Mouse (Mus musculus) forebrain, embryonic 12.5 days (tissue): ENCODE results near the gene Syn3. TPM values are rescaled to one million over a fixed set of nuclear protein-coding genes. Genes with fewer than 3 reads are reported as not detected.

Experiments
- ATAC-seq: fragments of 200-750 bp; cut with Nextera tagmentation; 2 replicates; pipeline ENCODE4 v1.8.0; 2017; ENCODE audit warnings: moderate TSS enrichment; ENCODE audit not compliant: low FRiP score
- H3K27ac ChIP-seq: fragments of 300-500 bp; sonication (generic); 2 replicates; pipeline ENCODE4 v1.5.1; 2016; ENCODE audit warnings: mild to moderate bottlenecking
- H3K27me3 ChIP-seq: fragments of 300-500 bp; sonication (generic); 2 replicates; pipeline ENCODE4 v1.6.1; 2016; ENCODE audit warnings: mild to moderate bottlenecking
- H3K36me3 ChIP-seq: fragments of 300-500 bp; sonication (generic); replicated peaks from 2 replicates; pipeline ENCODE4 v1.6.1; 2016; ENCODE audit warnings: mild to moderate bottlenecking
- H3K4me1 ChIP-seq: fragments of 300-500 bp; sonication (generic); 2 replicates; pipeline ENCODE4 v1.6.1; 2016
- H3K4me2 ChIP-seq: fragments of 300-500 bp; sonication (generic); 2 replicates; pipeline ENCODE4 v1.6.1; 2016; ENCODE audit warnings: mild to moderate bottlenecking, moderate library complexity
- H3K4me3 ChIP-seq: fragments of 300-500 bp; sonication (generic); replicated peaks from 2 replicates; pipeline ENCODE4 v1.5.1; 2016; ENCODE audit warnings: mild to moderate bottlenecking
- H3K9ac ChIP-seq: fragments of 300-500 bp; sonication (generic); 2 replicates; pipeline ENCODE4 v1.6.1; 2016; ENCODE audit warnings: mild to moderate bottlenecking
- H3K9me3 ChIP-seq: fragments of 300-500 bp; sonication (generic); 2 replicates; pipeline ENCODE4 v1.6.1; 2016
- WGBS: fragments of 180-500 bp; shearing (Covaris S2); methylation state at CpG from one replicate; pipeline ENCODE4 v1.1.7; 2016; 5-methylcytosine and 5-hydroxymethylcytosine counted together
- polyA plus RNA-seq: library from polyadenylated mRNA; unstranded; fragments of >200 nt; fragmentation: Nextera tagmentation; extraction: Ambion mirVana; gene quantifications from 2 replicates; pipeline ENCODE4 v1.2.1, GENCODE M21; 2016

Syn3 gene
- polyA plus RNA-seq, 1 experiment from 2014 or later: 9.2 TPM

GRCm38 (mm10) chr10:86158198-86158899 lies 340.3 kb downstream of the Syn3 start:
- no peak overlapping the region for H3K27ac ChIP-seq
- H3K36me3 ChIP-seq: no peaks in the 10 kb centered on the region
- no peaks in the 10 kb centered on the region for H3K9me3 ChIP-seq
- H3K27me3 ChIP-seq: no peaks in the 10 kb centered on the region
- no peak overlapping the region for H3K4me2 ChIP-seq
- 84% methylated on average over 8 of the region's 8 CpGs for WGBS
- no peaks in the 10 kb centered on the region for H3K4me1 ChIP-seq
- no peak overlapping the region for H3K4me3 ChIP-seq
- no peak for ATAC-seq
- no peak overlapping the region for H3K9ac ChIP-seq

GRCm38 (mm10) chr10:86155344-86155743 lies 343.4 kb downstream of the Syn3 start:
- Histone ChIP-seq H3K4me3 (no peak overlapping the region), H3K4me1 (no peaks in the 10 kb centered on the region), H3K27ac (no peak overlapping the region), H3K27me3 (no peaks in the 10 kb centered on the region), H3K4me2 (no peak overlapping the region), H3K9me3 (no peaks in the 10 kb centered on the region), H3K36me3 (no peaks in the 10 kb centered on the region), H3K9ac (no peak overlapping the region)
- 73% methylated on average over 3 of the region's 3 CpGs for WGBS
- ATAC-seq: no peak

- Histone ChIP-seq H3K9ac (no peak overlapping the region), H3K4me1 (no peaks in the 10 kb centered on the region), H3K4me2 (no peak overlapping the region), H3K36me3 (no peaks in the 10 kb centered on the region), H3K27me3 (no peaks in the 10 kb centered on the region), H3K4me3 (no peak overlapping the region), H3K27ac (no peak overlapping the region), H3K9me3 (no peaks in the 10 kb centered on the region)
- ATAC-seq: no peak
Measured at GRCm38 (mm10) chr10:86153221-86153620, 345.5 kb downstream of the Syn3 start.

DNA sequence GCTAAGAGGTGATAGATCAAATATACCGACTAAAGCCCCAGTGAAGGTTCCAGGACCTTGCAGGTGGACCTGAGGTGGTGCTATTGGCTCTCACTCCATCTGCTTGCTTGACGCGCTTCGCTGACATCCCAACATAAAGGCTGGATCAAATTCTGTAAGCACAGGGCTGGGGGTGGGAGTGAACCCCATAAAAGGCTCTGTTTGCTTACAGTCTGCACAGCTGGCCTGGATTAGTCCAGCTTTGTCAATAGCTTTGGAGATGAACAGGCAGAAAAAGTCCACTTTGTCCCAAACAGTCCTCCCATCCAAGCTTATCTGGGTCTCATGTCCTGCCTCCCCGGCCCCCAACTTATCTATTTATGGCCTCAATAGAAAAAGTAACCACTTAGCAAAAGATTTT lies 347.3 kb downstream of the Syn3 start:
- Histone ChIP-seq H3K4me1 (no peaks in the 10 kb centered on the region), H3K4me2 (no peak overlapping the region), H3K9ac (no peak overlapping the region), H3K27me3 (no peaks in the 10 kb centered on the region), H3K27ac (no peak overlapping the region), H3K36me3 (no peaks in the 10 kb centered on the region), H3K9me3 (no peaks in the 10 kb centered on the region), H3K4me3 (no peak overlapping the region)
- ATAC-seq: no peak
- WGBS: 86% methylated on average over 5 of the region's 5 CpGs

DNA sequence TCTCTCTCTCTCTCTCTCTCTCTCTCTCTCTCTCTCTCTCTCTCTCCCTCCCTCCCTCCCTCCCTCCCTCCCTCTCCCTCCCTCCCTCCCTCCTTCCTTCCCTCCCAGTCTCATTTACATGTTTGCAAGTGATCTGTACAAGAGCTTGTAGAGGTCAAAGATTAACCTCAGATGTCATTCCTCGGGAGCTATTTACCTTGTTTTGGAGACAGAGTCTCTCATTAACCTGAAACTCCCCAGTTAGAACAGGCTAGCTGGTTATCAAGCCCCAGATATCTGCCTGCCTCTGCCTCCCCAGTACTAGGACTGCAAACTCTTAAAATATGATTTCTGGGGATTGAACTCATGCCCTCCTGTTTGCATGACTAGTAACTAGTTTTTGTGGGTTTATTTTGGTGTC lies 348.6 kb downstream of the Syn3 start:
- no peak for ATAC-seq
- Histone ChIP-seq H3K4me1 (no peaks in the 10 kb centered on the region), H3K27me3 (no peaks in the 10 kb centered on the region), H3K36me3 (no peaks in the 10 kb centered on the region), H3K4me3 (no peak overlapping the region), H3K4me2 (no peak overlapping the region), H3K9me3 (no peaks in the 10 kb centered on the region), H3K27ac (no peak overlapping the region), H3K9ac (no peak overlapping the region)
- 86% methylated on average over 1 of the region's 1 CpGs for WGBS

GRCm38 (mm10) chr10:86149029-86149818 lies 349.5 kb downstream of the Syn3 start:
- no peaks in the 10 kb centered on the region for H3K27me3 ChIP-seq
- H3K9me3 ChIP-seq: no peaks in the 10 kb centered on the region
- 88% methylated on average over 3 of the region's 3 CpGs for WGBS
- no peak for ATAC-seq
- no peak overlapping the region for H3K27ac ChIP-seq
- no peaks in the 10 kb centered on the region for H3K4me1 ChIP-seq
- no peaks in the 10 kb centered on the region for H3K36me3 ChIP-seq
- no peak overlapping the region for H3K9ac ChIP-seq
- H3K4me2 ChIP-seq: no peak overlapping the region
- H3K4me3 ChIP-seq: no peak overlapping the region

DNA sequence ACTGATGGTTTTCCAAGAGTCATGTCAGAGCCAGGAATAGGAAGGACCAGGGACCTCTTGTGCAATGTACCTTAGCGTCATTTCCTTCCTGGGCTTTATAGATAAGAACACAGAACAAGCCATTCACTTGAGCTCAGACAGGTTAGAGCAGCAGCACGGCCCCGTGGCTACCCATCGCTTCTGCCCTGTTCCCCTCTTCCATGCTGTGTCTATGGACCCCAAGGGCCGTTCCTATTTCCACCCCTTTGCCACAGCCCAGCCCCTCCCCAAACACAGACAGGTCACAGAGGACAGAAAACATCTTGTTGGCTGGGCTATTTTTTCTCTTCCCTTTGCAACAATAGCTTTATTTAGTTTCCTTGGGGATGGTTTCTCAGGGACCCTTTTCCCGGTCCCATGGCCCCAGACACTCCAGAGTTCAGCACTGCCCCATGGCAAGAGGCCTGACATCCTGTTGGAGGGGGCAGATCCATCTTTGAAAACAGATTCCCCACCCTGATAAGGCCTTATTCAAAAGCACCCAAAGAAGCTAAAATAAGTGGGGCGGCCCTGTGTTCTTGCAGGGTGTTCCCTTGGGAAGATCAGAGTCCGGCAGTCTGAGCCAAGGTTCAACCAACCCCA lies 359.5 kb downstream of the Syn3 start:
- WGBS: 86% methylated on average over 8 of the region's 8 CpGs
- no peak overlapping the region for H3K27ac ChIP-seq
- no peak for ATAC-seq

DNA sequence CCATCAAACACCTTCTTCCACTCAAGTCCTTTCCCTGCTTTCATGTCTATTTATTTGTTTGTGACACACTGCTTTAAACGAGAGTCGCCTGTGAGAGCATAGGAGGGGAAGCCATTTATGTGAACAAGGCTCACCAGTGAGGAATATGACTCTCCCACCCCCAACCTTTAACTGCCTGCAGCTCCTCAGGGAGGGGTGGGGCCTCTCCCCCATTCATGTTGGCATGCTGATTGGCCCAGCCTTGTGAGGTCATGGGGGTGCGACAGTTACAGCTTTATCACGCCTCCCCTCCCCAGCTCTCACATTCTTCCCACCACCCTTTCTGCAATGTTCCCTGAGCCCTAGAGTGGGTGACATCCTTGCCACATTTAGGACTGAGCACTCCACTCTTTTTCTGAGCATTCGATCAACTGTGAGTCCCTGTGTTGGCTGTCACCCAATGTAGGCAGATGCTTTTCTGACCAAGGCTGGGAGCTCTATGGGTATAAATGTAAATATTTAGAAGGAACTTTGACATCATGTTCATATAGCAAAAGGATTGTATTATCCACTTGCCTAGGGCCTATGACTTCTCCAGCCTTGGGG lies 361.0 kb downstream of the Syn3 start:
- Histone ChIP-seq H3K4me3 (no peak overlapping the region), H3K27me3 (no peaks in the 10 kb centered on the region), H3K4me2 (no peak overlapping the region), H3K36me3 (no peaks in the 10 kb centered on the region), H3K9me3 (no peaks in the 10 kb centered on the region), H3K27ac (no peak overlapping the region), H3K9ac (no peak overlapping the region), H3K4me1 (no peaks in the 10 kb centered on the region)
- WGBS: 72% methylated on average over 5 of the region's 5 CpGs
- ATAC-seq: no peak

More for the DNA sequence above, 359.5 kb downstream of the Syn3 start:
- H3K9me3 ChIP-seq: no peaks in the 10 kb centered on the region
- no peaks in the 10 kb centered on the region for H3K27me3 ChIP-seq
- no peaks in the 10 kb centered on the region for H3K4me1 ChIP-seq
- H3K4me3 ChIP-seq: no peak overlapping the region
- H3K4me2 ChIP-seq: no peak overlapping the region
- no peak overlapping the region for H3K9ac ChIP-seq
- no peaks in the 10 kb centered on the region for H3K36me3 ChIP-seq

DNA sequence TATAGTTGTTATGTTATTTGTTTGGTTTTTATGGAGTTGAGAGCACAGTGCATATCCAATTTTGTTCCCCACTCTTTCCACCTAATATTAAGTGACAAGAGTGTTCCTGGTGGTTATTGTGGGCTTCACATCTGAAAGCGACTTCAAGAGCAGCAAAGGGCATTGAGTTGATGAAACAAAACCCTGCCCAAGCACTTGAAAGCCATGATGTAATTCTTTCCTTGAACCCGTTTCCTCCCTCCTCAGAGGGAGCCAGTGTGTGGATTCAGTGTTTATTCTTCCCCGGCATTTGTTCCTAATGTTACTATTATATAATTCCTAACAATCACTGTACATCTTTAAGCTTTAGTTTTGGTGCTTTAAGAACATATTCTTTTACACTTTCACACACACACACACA lies 361.6 kb downstream of the Syn3 start:
- no peak for ATAC-seq
- H3K36me3 ChIP-seq: no peaks in the 10 kb centered on the region
- no peak overlapping the region for H3K4me2 ChIP-seq
- 47% methylated on average over 3 of the region's 3 CpGs for WGBS
- no peak overlapping the region for H3K27ac ChIP-seq
- H3K4me3 ChIP-seq: no peak overlapping the region
- H3K4me1 ChIP-seq: no peaks in the 10 kb centered on the region
- H3K9ac ChIP-seq: no peak overlapping the region
- H3K27me3 ChIP-seq: no peaks in the 10 kb centered on the region
- H3K9me3 ChIP-seq: no peaks in the 10 kb centered on the region

GRCm38 (mm10) chr10:86136249-86136648 lies 362.4 kb downstream of the Syn3 start:
- Histone ChIP-seq H3K36me3 (no peaks in the 10 kb centered on the region), H3K9me3 (no peaks in the 10 kb centered on the region), H3K9ac (no peak overlapping the region), H3K4me2 (no peak overlapping the region), H3K4me1 (no peaks in the 10 kb centered on the region), H3K27me3 (no peaks in the 10 kb centered on the region), H3K4me3 (no peak overlapping the region), H3K27ac (no peak overlapping the region)
- no peak for ATAC-seq
- WGBS: 89% methylated on average over 1 of the region's 1 CpGs

DNA sequence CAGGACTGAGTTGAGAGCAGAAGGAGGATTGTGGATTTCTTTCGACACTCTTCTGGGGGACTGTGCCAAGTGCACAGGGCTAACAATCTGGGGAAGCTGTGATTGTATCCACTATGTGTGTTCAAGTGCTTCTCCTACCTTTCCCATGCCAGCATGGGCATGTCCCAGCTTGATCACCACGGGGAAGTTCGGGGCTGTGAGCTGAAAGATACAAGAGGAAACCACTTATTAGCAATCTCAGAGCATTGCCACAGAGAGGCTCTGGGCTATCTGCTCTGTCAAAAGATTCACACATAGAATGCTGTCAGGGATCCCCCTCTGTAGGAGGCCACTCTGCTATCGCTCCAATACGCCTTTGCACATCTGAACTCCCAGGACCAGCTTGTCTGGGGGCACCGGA lies 363.8 kb downstream of the Syn3 start:
- no peak for ATAC-seq
- Histone ChIP-seq H3K36me3 (no peaks in the 10 kb centered on the region), H3K9ac (no peak overlapping the region), H3K9me3 (no peaks in the 10 kb centered on the region), H3K27ac (no peak overlapping the region), H3K4me3 (no peak overlapping the region), H3K4me1 (no peaks in the 10 kb centered on the region), H3K4me2 (no peak overlapping the region), H3K27me3 (no peaks in the 10 kb centered on the region)
- 85% methylated on average over 6 of the region's 6 CpGs for WGBS

DNA sequence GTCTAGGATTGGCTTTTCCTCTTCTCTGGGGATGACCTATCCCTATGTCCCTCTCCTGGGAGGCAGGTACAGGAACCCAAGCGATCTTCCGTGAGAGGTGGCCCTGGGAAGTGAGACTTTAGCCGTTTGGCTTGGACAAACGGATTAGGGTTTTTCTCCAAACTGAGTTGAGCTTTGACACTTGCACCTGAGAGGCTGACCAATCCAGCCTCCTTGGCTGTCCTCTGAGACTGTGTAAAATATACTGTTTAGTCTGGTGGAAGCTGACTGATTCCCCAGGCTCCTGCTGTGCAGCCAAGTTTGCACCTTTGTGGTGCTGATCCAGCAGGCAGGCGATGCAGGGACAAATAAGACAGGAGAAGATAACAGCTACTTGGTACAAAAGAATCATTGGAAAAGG lies 364.4 kb downstream of the Syn3 start:
- Histone ChIP-seq H3K27ac (no peak overlapping the region), H3K27me3 (no peaks in the 10 kb centered on the region), H3K4me3 (no peak overlapping the region), H3K4me1 (no peaks in the 10 kb centered on the region), H3K9me3 (no peaks in the 10 kb centered on the region), H3K4me2 (no peak overlapping the region), H3K9ac (no peak overlapping the region), H3K36me3 (no peaks in the 10 kb centered on the region)
- ATAC-seq: no peak
- WGBS: 81% methylated on average over 5 of the region's 5 CpGs
